Mouse (Mus musculus): Measurements from ENCODE around the gene Hpdl.
A peak's percentile ranks its signal among the peaks of the same experiment; 100 is the strongest.
"Not testable (repeated sequence)": the region's sequence is repeated elsewhere in the genome, so short reads cannot be mapped to it uniquely, and the experiment has no call there.

Gene Hpdl

DNA sequence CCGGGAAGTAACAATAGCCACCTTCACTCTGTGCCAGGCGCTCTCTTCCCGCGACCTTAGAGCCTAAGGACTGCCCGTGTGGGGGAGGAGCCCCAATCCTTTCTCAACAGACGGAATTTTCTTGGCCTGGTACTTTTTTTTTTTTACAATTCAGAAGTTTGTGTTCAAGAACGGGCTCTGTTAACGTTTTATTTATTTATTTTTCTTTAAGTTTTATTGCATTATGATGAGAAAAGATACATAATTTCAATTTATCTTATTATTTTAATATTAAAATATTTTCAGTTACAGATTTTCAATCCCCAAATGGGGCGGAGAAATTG lies at the start of gene Hpdl:
Hpdl (minus strand) TSS at position 14 of the 323 bp plus-strand sequence.
- no peak for DNase-seq (ENCODE audit: low spot score)

DNA sequence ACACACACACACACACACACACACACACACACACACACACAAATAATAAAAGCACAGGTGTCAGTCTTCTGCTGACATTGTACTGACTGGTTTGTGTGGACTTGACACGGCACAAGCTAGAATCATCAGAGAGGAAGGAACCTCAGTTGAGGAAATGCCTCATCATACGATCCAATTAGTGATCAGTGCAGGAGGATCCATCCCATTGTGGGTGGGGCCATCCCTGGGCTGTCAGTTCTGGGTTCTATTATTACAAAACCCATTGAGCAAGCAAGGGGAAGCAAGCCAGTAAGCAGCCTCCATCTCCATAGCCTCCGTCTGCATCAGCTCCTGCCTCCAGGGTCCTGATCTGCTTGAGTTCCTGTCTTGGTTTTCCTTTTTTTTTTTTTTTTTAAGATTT lies 48.4 kb upstream of the Hpdl start:
- no peak for DNase-seq (ENCODE audit: low spot score)

DNA sequence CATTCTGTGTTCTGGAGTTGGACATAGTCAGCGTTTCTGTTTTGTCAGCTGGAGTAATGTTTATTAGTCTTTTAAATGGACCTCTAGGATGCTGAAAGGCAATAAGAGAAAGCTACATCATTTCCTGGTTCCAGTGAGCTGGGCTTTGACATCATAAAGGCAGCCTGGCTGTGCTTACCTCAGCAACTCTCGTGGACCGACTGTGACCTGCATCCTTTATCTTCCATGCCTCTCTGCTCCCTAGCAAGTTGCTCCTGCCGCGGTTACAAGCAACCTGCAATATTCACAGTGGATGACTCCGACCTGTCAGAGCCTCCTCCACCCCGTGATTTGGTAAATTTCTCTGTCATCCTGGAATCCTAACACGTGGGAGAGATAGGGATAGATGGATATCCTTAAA lies 40.5 kb upstream of the Hpdl start:
- DNase-seq (ENCODE audit: low spot score), result no peak

DNA sequence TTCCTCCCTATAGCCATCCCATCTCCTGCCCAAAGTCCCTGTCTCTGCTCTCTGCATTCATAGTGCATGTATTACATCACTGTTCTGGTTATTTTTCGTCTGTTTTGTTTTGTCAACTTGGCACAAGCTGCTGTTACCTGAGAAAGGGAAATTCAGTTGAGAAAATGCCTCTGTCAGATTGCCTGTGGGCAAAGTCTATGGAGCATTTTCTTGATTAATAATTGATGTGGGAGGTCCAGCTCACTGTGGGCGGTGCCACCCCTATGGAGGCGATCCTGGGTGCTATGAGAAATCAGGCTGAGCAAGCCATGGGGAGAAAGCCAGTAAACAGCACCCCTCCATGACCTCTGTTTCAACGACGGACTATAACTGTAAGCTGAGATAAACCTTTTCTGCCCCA lies 38.2 kb upstream of the Hpdl start:
- no peak for DNase-seq (ENCODE audit: low spot score)

DNA sequence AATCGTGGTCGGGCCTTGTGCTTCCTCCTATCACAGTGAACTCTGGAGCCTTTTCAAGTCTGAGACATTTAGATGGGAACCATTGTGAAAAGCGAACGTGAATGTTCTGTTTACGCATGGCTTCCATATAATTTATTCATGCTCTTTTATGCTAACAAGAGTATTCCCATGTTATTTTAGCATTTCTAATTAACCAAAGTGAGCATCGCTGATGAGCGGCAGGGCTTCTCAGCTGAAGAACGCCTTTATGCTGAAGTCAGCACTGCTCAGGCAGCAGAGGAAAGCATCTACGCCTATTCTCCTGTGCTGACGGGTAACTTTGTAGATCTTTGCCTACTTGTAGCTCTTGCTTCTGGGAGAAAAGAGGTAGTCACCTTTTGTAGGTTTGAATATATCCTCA lies 35.7 kb upstream of the Hpdl start:
- no peak for DNase-seq (ENCODE audit: low spot score)

DNA sequence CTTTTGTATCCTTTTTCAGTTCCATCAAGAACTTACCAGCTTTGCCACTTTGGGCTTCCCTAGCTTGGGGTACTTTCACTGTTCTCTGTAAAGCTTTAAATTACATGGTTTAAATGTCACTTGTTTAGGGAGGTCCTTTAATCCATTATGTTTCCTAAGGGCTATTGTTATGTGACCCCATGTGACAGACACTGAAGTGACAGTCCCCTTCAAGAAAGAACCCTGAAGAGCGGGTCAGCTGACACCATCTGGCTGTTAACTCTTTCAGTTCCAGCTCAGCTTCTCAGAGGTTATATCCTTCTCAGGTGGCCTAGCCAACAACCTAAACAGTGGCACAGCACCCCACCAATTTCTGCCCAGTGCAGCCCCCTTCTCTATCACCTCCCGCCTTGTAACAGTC lies 32.8 kb upstream of the Hpdl start:
- no peak for DNase-seq (ENCODE audit: low spot score)

DNA sequence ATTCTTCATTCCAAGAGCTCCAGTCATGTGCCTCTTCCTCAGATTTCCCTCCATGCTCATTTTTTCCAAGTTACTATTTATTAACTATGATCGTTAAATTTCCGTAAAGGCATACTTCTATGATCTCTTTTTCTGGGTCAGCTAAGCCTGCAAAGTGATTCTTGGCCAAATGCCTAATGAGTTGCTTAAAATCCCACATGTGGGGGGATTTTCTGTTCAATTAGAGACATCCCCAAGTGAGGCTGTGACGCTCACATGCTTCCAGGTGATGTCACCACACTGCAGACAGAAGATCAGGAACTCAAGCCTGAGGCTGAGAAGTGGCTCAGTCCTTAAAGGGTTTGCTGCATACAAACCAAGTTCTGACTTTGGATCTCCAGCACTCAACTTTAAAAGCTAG lies 28.4 kb upstream of the Hpdl start:
- no peak for DNase-seq (ENCODE audit: low spot score)

DNA sequence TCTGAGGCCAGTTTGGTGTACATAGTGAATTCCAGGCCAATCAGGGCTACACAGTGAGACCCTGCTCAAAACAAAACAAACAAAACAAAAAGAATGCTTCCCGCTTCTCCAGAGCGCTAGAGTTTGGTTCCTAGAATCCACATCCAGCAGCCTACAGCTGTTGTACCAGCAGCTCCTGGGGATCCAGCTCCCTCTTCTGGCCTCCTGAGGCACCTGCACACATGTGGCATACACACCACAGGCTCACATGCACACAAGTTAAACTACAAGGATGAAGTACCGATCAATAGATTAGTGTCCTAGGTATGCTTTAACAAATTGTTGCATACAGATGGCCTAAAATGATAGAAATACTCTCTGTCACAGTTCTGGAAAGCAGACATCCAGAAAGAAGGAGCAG lies 22.8 kb upstream of the Hpdl start:
- DNase-seq (ENCODE audit: low spot score), result no peak

DNA sequence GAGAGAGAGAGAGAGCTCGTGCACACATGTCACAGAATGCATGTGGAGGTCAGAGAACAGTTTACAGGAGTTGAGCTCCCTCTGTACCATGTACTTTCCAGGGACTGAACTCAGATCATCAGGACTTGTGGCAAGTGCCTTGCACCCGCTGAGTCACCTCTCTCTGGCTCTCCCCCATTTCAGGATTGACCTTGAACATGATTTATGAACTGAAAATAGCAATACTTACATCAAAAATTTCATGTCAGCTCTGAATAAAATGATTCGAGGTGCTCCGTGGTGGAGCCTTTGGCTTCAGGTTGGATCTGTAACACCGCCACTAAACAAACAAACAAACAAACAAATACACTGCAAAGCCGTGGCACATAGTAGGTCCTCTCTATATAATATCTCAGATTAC lies 19.3 kb upstream of the Hpdl start:
- DNase-seq (ENCODE audit: low spot score), result no peak

DNA sequence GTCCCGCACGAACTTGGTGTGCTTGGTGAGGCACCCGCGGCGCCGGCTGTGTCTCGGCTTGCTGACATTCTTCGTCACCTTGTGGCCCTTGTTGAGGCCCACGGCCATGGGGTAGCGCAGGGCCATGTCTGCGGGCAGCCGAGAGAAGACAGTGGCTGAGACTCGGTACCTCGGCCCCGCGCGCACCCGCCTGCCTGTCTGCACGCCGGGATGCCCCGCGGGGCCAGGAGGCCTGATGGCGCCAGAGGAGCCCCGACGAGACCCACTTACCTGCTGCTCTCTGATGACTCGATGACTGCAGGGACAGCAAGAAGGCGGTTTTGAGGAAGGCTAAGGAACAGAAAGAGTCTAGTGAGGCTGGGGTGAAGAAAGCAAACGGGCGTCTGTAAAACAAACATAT lies 18.6 kb upstream of the Hpdl start:
- DNase-seq (ENCODE audit: low spot score), result not testable (repeated sequence)

DNA sequence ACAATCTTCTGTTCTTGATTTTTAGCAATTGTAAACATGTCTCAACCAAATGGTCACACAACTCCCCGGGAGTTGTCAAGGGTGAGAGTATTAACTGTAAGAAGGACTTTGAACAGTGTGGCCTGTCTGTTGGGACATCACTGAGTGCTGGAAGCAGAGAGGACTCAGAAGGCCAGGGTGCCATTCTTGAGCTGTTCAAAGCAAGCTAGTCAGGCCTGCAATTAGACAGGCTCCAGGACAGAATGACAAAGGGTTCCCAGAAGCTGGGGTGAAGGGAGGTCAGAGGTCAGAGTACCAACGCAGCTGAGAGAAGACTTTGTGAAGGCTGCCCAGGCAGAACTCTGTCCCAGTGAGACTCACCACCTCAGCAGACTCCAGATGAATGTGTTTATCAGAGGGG lies 17.5 kb upstream of the Hpdl start:
- no peak for DNase-seq (ENCODE audit: low spot score)

DNA sequence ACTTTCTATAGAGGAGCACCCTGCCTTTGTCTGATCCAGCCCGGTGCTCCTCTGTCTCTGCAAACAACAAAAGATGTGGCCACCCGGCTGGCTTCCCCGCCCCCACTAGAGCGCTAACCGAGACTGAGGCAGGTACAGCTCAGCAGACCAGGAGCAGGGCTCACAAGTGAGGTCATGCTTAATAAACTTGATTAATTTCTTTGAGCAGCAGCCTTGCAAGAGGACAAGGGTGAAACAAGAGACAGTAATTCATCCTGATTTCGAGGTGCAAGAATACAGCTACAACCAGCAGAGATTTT lies 8.5 kb upstream of the Hpdl start:
- no peak for DNase-seq (ENCODE audit: low spot score)

DNA sequence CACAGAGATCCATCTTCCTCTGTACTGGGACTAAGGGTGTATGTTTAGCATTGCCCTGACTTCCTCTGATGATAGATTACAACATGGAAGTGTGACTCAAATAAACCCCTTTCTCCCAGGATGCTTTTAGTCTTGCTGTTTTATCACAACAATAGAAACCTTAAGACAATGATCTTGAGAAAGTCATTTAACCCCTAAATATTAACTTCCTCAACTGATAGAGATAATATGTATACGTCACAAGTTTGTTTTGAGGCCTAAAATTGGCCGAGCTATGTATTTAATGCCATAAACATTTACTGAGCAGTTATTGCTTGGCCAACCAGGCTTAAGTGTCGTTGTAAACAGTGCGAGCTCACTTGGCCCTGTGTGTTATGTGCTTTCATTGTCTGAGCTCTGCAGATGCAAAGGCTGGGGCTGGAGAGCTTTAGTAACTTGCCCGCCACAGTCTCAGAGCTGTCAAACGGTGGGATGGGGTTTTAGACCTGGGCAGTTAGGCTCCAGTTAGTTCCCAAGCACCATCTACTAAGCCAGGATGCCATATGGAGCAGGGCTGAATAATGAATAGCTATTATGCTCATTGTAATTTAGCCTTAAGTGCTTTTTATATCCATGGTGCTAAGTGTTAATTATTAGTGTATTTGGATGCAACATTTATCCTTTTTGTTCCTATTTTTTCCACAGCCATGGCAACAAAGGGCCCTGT lies 8.0 kb upstream of the Hpdl start:
- no peak for DNase-seq (ENCODE audit: low spot score)

DNA sequence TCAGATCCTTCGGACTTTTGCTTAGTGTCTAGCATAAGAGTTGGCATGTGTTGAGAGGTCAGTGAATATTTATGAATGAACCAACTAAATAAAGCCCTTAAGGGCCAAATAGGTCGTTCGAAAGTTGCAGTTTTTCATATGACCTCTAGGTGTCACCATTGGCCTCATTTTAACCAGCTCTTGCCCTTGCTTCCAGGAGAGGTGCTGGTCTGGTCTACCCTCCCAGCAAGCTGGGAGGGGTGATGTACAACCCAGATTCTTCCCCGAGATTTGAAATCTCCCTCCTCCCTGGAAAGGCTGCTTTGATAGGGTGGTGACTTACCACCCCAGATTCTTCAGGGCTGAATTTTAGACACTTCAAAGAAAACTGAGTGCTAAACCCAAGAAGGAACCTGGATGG lies 6.3 kb upstream of the Hpdl start:
- DNase-seq (ENCODE audit: low spot score), result no peak

DNA sequence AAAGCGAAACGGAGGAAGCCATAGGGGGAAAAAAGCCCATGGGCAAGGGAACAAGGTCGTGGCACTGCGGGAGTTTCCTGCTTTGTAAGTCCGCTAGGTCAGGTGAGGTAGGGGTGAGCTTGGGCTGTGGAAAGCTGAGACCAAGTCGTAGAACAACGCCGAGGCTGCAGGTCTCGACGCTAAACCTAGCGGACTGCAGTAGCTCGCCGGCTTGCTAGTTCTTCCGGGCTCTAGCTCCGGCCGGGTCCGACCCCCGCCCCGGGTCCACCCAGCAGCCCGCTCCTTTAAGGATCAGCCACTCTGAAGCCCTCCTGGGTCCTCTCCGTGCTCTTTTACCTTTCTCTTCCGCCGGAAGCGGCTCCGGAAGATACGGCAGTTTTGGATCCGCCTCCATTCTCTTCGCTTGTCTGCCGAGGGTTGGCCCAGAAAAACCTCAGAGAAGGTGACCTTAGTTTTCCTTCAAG lies 3.1 kb upstream of the Hpdl start:
- DNase-seq (ENCODE audit: low spot score), result peak; percentile 40

DNA sequence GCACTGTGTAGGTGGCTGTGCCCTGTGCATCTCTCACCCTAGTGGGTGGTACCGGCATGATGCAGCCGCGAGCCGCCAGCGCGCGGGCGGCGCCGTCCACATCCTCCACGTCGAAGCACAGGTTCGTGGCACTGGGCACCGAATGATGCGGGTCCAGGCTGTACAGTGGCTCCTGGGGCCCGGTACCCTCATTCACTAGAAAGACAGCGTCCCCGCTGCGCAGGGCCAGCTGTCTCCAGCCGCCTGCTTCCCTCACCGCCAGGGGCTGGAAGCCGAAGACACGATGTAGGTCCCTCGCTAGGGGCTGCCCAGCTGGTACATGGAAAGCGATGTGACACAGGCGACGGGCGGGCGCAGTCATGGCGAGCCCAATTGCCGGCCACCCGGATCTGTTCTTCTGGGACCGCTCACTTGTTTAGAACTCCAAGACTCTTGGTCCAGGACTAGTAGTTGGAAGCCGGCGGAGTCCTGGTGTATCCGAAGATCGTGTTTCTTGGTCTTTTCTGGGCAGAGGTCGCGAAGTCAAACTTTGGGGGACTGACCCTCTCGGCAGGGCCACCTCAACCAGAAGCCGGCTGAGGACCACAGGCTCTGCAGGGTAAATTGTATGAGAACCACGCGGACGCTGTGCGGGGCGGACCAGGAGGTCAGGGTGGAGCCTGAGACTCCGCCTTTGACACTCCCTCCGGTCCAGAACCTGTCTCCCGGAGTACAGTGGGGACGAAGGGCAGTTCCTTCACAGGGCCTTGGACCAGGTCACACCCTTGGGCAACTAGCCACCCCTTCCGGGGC lies 409 bp downstream of the Hpdl start:
- peak; percentile 53 for DNase-seq (ENCODE audit: low spot score)

DNA sequence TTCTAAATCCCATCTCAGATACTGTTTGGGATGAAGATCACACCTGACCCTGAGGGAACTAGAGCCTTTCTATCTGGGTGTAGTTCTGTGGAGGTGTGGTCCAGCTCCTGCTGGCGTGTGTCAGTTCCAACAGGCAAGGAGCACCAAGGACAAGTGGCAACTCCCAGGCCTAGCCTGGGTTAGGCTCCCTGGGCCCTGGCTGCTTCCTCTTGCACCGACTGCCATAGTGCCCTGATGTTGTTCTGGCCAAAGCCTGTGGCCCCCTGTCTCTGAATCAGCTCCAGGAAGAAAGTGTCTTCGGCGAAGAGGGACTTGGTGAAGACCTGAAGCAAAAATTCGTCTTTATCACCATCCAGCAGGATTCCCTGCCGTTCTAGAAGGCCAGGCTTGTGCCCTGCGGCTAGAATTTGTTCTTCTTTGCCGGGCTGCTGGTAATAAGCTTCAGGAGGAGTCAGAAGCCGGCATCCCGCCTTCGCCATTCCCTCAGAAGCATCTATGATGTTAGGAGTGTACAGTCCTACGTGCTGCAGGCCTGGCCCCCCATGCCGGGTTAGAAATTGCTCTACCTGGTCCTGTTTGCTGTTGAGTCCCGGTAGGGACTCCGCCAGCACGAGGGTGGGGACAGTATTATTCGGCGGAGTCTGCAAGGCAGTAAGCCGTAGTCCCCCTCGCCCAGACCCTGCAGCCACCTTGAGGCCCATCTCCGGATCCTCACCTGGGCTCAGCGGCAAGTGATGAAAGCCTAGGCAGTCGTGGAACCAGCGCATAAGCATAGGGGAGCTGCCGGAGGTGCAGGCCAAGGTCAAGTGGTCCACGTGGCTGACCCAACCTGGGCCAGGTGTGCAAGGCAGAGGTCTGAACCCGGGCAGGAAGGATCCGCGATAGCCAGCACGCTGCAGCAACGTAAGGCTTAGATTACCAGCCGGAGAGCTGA lies 1.3 kb downstream of the Hpdl start:
- DNase-seq (ENCODE audit: low spot score), result no peak

DNA sequence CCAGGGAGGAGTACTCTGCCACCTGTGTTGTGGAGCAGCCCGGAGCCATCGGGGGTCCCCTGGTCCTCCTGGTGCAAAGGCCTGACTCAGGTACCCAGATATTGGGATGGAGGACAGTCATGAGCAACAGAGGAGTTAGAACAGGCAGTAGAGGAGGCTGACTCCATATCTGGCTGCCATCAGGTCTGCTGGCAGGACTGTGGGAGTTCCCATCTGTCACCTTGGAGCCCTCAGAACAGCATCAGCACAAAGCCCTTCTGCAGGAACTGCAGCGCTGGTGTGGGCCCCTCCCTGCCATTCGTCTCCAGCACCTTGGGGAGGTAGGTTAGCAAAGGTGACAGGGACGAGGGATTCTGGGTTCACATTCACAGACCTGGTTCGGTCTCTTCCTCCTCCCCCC lies 4.0 kb downstream of the Hpdl start:
- no peak for DNase-seq (ENCODE audit: low spot score)

DNA sequence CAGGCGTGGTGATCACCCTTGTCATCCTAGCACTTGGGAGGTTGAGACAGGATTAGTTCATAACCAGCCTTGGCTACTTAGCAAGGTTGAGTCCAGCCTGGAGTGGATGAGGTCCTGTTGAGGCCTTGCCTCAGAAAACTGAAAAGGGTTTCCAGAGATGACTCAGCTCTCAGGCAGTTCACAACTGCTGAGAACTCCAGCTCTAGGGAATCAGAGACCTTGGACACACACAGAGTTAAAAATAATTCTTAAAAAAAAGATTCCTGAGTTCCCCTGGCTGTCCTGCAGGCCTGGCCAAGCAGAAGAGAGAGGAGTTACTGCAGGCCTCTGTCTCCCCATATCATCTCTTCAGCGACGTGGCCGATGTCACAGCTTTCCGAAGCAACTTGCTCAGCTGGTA lies 6.2 kb downstream of the Hpdl start:
- no peak for DNase-seq (ENCODE audit: low spot score)

DNA sequence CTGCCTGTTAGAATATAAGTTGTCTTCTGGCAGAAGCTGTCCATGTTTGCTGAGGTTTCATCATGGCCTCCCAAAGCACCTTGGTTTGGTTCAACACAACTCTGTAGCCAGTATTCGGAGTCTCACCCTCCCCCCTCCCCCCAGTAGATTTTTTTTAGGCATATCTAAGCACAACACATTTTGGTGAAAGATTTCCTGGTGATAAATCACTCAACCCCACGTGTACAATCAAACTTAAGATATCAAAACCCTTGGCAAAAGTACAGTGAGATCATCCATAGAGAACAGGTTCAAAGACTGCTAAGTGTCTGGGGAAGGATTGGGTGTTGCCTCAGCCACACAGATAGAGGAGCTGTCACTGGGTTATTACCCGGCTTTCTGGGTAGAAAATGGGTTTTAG lies 10.5 kb downstream of the Hpdl start:
- no peak for DNase-seq (ENCODE audit: low spot score)

DNA sequence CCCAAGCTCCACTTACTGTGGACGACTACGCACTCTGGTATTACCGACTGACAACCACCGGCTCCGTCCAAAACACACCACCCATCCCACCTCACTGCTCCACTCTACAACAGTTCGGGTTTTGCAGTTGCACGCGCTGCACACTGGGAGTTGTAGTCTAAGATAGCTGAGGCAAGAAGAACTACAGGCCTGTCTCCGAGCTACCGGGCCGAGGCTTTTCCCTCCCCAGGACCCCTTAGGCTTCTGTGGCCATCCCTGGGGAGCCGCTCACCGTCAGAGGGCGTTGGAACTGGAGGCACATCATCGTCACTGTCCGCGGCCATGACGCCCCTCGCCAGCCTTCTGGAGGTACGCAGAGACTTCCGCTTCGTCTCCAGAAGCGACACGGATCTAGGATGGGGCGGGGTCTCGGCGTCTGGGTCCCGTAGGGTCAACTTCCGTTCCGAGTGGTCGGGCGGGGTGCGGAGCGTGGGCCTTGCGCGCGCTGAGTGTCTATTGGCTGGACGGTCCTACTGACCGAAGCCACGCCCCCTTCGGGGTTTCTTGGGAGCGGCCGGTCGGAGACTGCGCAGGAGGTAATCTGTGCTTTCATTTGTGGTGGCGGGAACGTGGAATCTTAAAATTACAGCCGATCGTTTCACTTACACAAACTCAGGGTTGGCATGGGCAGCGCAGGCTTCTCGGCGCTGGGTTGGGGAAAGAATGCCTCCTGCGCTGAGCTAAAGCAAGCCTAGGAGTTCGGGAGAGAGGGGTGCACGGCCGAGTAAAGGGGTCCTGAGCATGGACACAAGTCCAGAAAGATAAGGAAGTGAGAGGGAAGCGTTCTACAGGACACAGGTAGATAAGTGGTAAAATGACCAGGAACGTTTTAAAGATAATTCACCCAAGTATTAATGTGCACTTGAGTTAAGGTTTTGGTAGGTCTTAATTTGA lies 14.0 kb downstream of the Hpdl start, which contains the start of the genes Toe1 and Mutyh:
Toe1 (minus strand) TSS at position 444 of the 933 bp plus-strand sequence.
Mutyh (plus strand) TSS at position 527 of the 933 bp plus-strand sequence.
- DNase-seq (ENCODE audit: low spot score), result peak; percentile 70

DNA sequence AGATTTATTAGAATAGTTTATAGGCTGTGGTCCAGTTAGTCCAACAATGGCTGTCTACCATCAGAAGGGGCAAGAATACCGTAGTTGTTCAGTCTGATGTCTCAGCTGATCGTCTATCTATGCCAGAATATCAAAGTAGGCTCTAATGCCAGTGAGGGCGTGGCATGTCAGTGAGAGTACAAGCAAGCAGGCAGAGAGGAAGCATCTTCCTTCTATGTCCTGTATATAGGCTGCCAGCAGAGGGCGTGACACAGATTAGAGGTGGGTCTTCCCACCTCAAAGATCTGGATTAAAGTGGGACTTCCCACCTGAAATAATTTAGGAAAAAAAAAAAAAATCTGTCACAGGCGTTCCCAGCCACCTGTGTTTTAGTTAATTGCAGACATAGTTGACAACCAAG lies 21.6 kb downstream of the Hpdl start:
- no peak for DNase-seq (ENCODE audit: low spot score)

Data from ovary, postnatal 10 days (tissue).